Mouse (Mus musculus): ENCODE measurements around the gene Fn1. TPM values are rescaled to one million over a fixed set of nuclear protein-coding genes. Genes with fewer than 3 reads are reported as not detected.

The Fn1 gene
- total and polyA plus RNA-seq, 2 experiments from 2014 or later = 23.4 to 71.6 TPM

GRCm38 (mm10) chr1:71567884-71568605, 85.0 kb downstream of the Fn1 start:
- Histone ChIP-seq H3K9me3 (ENCODE audit: low read length) (no peaks in the 10 kb centered on the region), H3K27me3 (ENCODE audit: insufficient read depth, low read length) (no peaks in the 10 kb centered on the region), H3K4me3 (ENCODE audit: low read depth, low read length) (no peak overlapping the region), H3K4me2 (ENCODE audit: low read depth) (no peak overlapping the region), H3K27ac (ENCODE audit: low read depth, low read length) (no peak overlapping the region), H3K36me3 (ENCODE audit: insufficient read depth) (peaks cover 75% of the 10 kb centered on the region), H3K4me1 (ENCODE audit: insufficient read depth) (no peaks in the 10 kb centered on the region), H3K9ac (no peak overlapping the region)
- 60% methylated on average over 16 of the region's 16 CpGs for WGBS
- no peak for TF ChIP-seq CTCF (IDR thresholded peaks at IDR 0.05; ENCODE audit: low read depth)
- peak; percentile 69 for ATAC-seq
- peak; percentile 33 for DNase-seq

DNA sequence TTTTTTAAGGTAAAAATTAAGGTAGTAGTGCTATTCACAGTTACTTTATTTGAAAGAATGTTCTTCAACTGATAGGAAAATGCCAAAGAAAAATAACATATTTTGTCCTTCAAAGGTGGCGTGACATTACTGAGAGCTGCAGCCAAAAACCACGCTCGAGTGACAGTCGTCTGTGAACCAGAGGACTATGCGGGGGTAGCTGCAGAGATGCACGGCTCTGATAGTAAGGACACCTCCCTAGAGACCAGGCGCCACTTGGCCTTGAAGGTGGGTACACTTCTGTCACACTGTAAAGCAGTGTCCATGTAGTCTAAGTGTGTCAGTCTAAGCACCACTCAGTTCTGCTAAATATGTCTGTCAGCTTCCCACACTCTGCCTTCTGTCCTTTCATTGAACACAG, 88.7 kb downstream of the Fn1 start:
- no peak for DNase-seq
- peaks cover 61% of the 10 kb centered on the region for H3K36me3 ChIP-seq (ENCODE audit: insufficient read depth)
- 98% methylated on average over 7 of the region's 7 CpGs for WGBS

DNA sequence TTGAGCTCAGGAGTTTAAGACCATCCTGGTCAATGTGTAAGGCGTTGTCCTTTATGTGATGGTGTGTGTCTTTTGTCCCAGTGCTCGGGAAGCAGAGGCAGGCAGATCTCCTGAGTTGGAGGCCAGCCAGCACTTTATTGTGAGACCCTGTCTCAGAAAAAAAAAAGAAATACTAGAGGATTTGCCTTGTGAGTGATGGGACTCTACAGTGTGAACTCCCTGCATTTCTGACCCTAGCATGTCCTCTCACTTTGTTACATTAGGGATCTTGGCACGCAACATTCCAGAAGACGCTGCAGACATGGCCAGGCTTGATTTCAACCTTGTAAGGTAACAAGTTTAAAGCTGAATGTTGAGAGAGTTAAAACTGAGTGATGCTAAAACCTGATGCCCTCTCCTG, 92.4 kb downstream of the Fn1 start:
- Histone ChIP-seq H3K27me3 (ENCODE audit: insufficient read depth, low read length) (no peaks in the 10 kb centered on the region), H3K27ac (ENCODE audit: low read depth, low read length) (no peak overlapping the region), H3K4me3 (ENCODE audit: low read depth, low read length) (no peak overlapping the region), H3K36me3 (ENCODE audit: insufficient read depth) (peaks cover 40% of the 10 kb centered on the region), H3K9me3 (ENCODE audit: low read length) (no peaks in the 10 kb centered on the region), H3K9ac (no peak overlapping the region), H3K4me1 (ENCODE audit: insufficient read depth) (peaks cover 8% of the 10 kb centered on the region; the same call in 1 of the 2 replicates), H3K4me2 (ENCODE audit: low read depth) (no peak overlapping the region)
- 97% methylated on average over 4 of the region's 4 CpGs for WGBS
- no peak for ATAC-seq
- TF ChIP-seq CTCF (IDR thresholded peaks at IDR 0.05; ENCODE audit: low read depth) = no peak
- no peak for DNase-seq

More for the DNA sequence above, 88.7 kb downstream of the Fn1 start:
- no peak overlapping the region for H3K27ac ChIP-seq (ENCODE audit: low read depth, low read length)
- H3K4me2 ChIP-seq (ENCODE audit: low read depth) = no peak overlapping the region
- no peaks in the 10 kb centered on the region for H3K4me1 ChIP-seq (ENCODE audit: insufficient read depth)
- no peak for TF ChIP-seq CTCF (IDR thresholded peaks at IDR 0.05; ENCODE audit: low read depth)
- H3K4me3 ChIP-seq (ENCODE audit: low read depth, low read length) = no peak overlapping the region
- H3K27me3 ChIP-seq (ENCODE audit: insufficient read depth, low read length) = no peaks in the 10 kb centered on the region
- ATAC-seq = no peak
- H3K9me3 ChIP-seq (ENCODE audit: low read length) = no peaks in the 10 kb centered on the region
- H3K9ac ChIP-seq = no peak overlapping the region

DNA sequence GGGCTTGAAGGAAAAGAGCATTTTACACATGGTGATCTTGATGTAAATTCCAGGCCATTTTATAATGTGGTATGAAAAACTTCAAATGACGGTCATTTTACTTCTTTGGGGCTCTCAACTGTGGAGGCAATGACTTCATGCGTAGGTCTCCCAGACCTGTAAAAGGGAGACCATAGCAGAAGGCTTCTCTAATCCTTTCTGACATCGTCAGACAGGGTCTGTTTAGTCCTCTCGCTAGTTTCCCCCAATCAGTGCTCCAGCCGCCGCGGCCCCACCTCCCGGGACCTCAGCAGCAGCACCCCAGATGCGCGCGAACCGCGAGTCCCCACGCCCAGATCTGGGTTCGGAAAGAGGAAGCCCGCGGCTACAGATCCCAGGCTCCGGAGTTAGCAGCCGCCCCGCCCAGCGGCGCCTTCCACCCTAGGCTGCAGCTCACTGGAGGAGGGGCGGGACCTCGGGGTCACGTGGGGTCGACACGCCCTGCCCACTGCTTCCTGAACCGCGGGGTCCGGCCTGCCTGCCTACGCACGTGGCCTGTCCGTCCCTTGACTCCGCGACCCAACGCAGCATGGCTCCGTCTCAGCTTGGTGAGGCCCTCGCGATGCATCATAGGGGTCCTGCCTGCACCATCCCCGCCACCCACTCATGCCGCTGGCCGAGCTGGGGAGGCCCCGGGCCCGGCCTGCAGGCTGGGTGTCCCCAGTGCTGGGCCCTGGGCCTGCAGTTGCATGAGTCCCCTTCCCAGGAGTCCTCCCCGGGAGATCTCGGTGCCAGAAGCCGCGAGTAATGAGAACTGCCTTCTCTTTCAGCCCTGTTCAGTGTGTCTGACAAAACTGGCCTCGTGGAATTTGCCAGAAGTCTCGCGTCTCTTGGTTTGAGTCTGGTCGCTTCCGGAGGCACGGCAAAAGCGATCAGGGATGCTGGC, 96.0 kb downstream of the Fn1 start, which contains the start of gene Atic:
Gene Atic, plus strand, starts transcription at position 463 of the 925 bp plus-strand sequence.
- ATAC-seq (peak; percentile 97), DNase-seq (peak; percentile 88)
- 3% methylated on average over 52 of the region's 55 CpGs for WGBS

GRCm38 (mm10) chr1:71550626-71551195, 102.3 kb downstream of the Fn1 start:
- H3K27ac ChIP-seq (ENCODE audit: low read depth, low read length) = no peak overlapping the region
- H3K4me2 ChIP-seq (ENCODE audit: low read depth) = no peak overlapping the region
- no peaks in the 10 kb centered on the region for H3K36me3 ChIP-seq (ENCODE audit: insufficient read depth)
- no peak for DNase-seq
- no peaks in the 10 kb centered on the region for H3K4me1 ChIP-seq (ENCODE audit: insufficient read depth)
- WGBS = 73% methylated on average over 10 of the region's 10 CpGs
- no peak overlapping the region for H3K4me3 ChIP-seq (ENCODE audit: low read depth, low read length)
- no peak for TF ChIP-seq CTCF (IDR thresholded peaks at IDR 0.05; ENCODE audit: low read depth)
- no peaks in the 10 kb centered on the region for H3K9me3 ChIP-seq (ENCODE audit: low read length)
- no peak overlapping the region for H3K9ac ChIP-seq
- no peaks in the 10 kb centered on the region for H3K27me3 ChIP-seq (ENCODE audit: insufficient read depth, low read length)
- ATAC-seq = no peak

More for the DNA sequence above, 96.0 kb downstream of the Fn1 start, which contains the start of gene Atic:
- Histone ChIP-seq H3K9me3 (ENCODE audit: low read length) (no peaks in the 10 kb centered on the region), H3K27ac (ENCODE audit: low read depth, low read length) (peak within 1 kb of the TSS; percentile 83), H3K4me1 (ENCODE audit: insufficient read depth) (peaks cover 8% of the 10 kb centered on the region; the same call in 1 of the 2 replicates), H3K9ac (peak within 1 kb of the TSS; percentile 92), H3K36me3 (ENCODE audit: insufficient read depth) (peaks cover 17% of the 10 kb centered on the region; the same call in 1 of the 2 replicates), H3K4me3 (ENCODE audit: low read depth, low read length) (peak within 1 kb of the TSS; percentile 56), H3K4me2 (ENCODE audit: low read depth) (peak within 1 kb of the TSS; percentile 92), H3K27me3 (ENCODE audit: insufficient read depth, low read length) (no peaks in the 10 kb centered on the region)
- TF ChIP-seq CTCF (IDR thresholded peaks at IDR 0.05; ENCODE audit: low read depth) = 0 out of 2 replicates have a peak, but pooled peaks have one; percentile 15

DNA sequence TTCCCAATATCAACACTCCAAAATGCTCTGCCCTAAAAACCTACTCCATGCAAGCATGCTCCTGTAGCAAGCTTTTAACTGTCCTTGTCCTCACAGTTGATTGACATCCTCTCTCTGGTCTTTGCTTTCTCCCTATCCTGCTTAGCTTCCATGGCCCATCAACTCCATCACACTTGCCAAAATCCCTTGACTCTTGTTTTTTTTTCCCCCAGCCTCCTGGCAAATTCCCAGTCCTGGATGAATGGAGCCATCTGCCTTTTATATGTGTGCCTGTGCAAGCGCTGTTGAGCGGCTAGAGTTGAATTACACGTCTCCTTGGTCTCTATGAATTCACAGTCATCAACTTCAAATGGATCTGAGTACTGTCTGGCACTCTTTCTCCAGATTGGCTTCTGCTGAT, 112.6 kb downstream of the Fn1 start:
- no peak overlapping the region for H3K4me3 ChIP-seq (ENCODE audit: low read depth, low read length)
- DNase-seq (peak; percentile 62), ATAC-seq (peak; percentile 66; the same call in 1 of the 2 replicates)
- no peak overlapping the region for H3K27ac ChIP-seq (ENCODE audit: low read depth, low read length)
- WGBS = 46% methylated on average over 3 of the region's 3 CpGs
- no peaks in the 10 kb centered on the region for H3K27me3 ChIP-seq (ENCODE audit: insufficient read depth, low read length)
- H3K9ac ChIP-seq = no peak overlapping the region
- no peak for TF ChIP-seq CTCF (IDR thresholded peaks at IDR 0.05; ENCODE audit: low read depth)
- H3K36me3 ChIP-seq (ENCODE audit: insufficient read depth) = no peaks in the 10 kb centered on the region
- no peaks in the 10 kb centered on the region for H3K4me1 ChIP-seq (ENCODE audit: insufficient read depth)
- no peak overlapping the region for H3K4me2 ChIP-seq (ENCODE audit: low read depth)
- H3K9me3 ChIP-seq (ENCODE audit: low read length) = no peaks in the 10 kb centered on the region
